Mouse (Mus musculus) limb, embryonic 13.5 days (tissue): ENCODE results near the gene Ddhd1. TPM values are rescaled to one million over a fixed set of nuclear protein-coding genes. Genes with fewer than 3 reads are reported as not detected.
"Not testable (repeated sequence)": the region's sequence is repeated elsewhere in the genome, so short reads cannot be mapped to it uniquely, and the experiment has no call there.

Source experiments
- ATAC-seq: fragments of 200-750 bp; cut with Nextera tagmentation; 2 replicates; pipeline ENCODE4 v1.8.0; 2017; ENCODE audit warnings: low read depth, moderate number of reproducible peaks, moderate TSS enrichment; ENCODE audit not compliant: low FRiP score
- H3K27ac ChIP-seq: fragments of 300-500 bp; sonication (generic); 2 replicates; pipeline ENCODE4 v1.5.1; 2015; ENCODE audit warnings: inconsistent platforms, mild to moderate bottlenecking, moderate library complexity
- H3K27me3 ChIP-seq: fragments of 300-500 bp; sonication (generic); 2 replicates; pipeline ENCODE4 v1.6.1; 2015; ENCODE audit warnings: mild to moderate bottlenecking, inconsistent platforms
- H3K36me3 ChIP-seq: fragments of 300-500 bp; sonication (generic); 2 replicates; pipeline ENCODE4 v1.6.1; 2015; ENCODE audit warnings: inconsistent platforms, mild to moderate bottlenecking, moderate library complexity
- H3K4me1 ChIP-seq: fragments of 300-500 bp; sonication (generic); 2 replicates; pipeline ENCODE4 v1.6.1; 2015; ENCODE audit warnings: inconsistent platforms
- H3K4me2 ChIP-seq: fragments of 300-500 bp; sonication (generic); replicated peaks from 2 replicates; pipeline ENCODE4 v1.6.1; 2015; ENCODE audit warnings: inconsistent platforms, mild to moderate bottlenecking, moderate library complexity
- H3K4me3 ChIP-seq: fragments of 300-500 bp; sonication (generic); 2 replicates; pipeline ENCODE4 v1.5.1; 2015; ENCODE audit warnings: moderate library complexity, mild to moderate bottlenecking, inconsistent platforms
- H3K9ac ChIP-seq: fragments of 300-500 bp; sonication (generic); 2 replicates; pipeline ENCODE4 v1.6.1; 2015; ENCODE audit warnings: mild to moderate bottlenecking, inconsistent platforms
- H3K9me3 ChIP-seq: fragments of 300-500 bp; sonication (generic); 2 replicates; pipeline ENCODE4 v1.6.1; 2016; ENCODE audit warnings: inconsistent platforms
- WGBS: fragments of 180-500 bp; shearing (Covaris S2); methylation state at CpG from one replicate; pipeline ENCODE4 v1.1.7; 2015; 5-methylcytosine and 5-hydroxymethylcytosine counted together
- polyA plus RNA-seq: library from polyadenylated mRNA; unstranded; fragments of >200 nt; fragmentation: Nextera tagmentation; extraction: Ambion mirVana; gene quantifications from 2 replicates; pipeline ENCODE4 v1.2.1, GENCODE M21; 2015

Ddhd1 gene
- polyA plus RNA-seq, 1 experiment from 2014 or later, result 5.9 TPM

DNA sequence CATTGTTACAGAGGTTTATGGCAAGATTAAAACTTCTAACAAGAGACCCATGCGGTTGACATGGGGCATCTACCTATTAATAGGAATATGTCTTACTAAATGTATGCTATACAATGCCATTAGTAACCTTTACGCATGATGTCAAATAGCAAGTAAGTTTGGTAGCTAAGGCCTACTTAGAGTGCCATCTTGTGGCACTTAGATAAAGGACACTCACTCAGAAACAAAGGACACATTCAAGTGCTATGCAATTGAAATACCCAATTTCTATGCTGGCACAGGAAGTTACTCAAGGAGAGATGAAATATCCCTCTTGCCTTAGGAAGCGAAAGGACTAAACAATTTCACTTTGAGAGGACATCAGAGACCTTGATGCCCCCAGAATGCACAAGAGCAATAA is 55.9 kb downstream of the Ddhd1 start:
- H3K9ac ChIP-seq, result no peak overlapping the region
- H3K4me2 ChIP-seq, result no peak overlapping the region
- H3K4me1 ChIP-seq, result 0 out of 2 replicates have a peak, but pooled peaks cover 5% of the 10 kb centered on the region
- WGBS, result 56% methylated on average over 3 of the region's 3 CpGs
- no peak; the same call in 1 of the 2 replicates for ATAC-seq
- H3K27me3 ChIP-seq, result no peaks in the 10 kb centered on the region
- H3K27ac ChIP-seq, result no peak overlapping the region
- H3K36me3 ChIP-seq, result peaks cover 10% of the 10 kb centered on the region; the same call in 1 of the 2 replicates
- H3K4me3 ChIP-seq, result no peak overlapping the region
- no peaks in the 10 kb centered on the region for H3K9me3 ChIP-seq

DNA sequence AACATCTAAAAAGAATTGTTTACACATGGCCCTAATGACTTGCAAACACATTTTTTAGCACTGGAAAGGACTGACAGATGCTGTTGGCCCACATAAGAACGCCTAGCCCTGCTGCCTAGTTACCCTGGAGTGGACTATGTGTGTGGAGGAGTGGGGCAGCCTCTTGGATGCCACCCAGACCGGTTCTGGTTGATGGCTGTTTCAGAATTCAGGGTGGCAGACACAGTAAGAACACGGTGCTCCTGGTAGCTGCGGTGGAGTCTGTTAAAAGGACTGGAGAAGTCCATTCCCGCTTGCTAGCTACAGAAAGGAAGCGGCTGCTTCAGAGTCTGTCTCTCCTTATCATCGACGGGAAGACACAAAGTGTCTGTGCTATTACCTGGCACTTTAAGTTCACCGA is 57.4 kb downstream of the Ddhd1 start:
- H3K27me3 ChIP-seq, result no peaks in the 10 kb centered on the region
- H3K36me3 ChIP-seq, result peaks cover 11% of the 10 kb centered on the region
- no peak overlapping the region for H3K4me3 ChIP-seq
- WGBS, result 86% methylated on average over 9 of the region's 9 CpGs
- 0 out of 2 replicates have a peak, but pooled peaks cover 9% of the 10 kb centered on the region for H3K4me1 ChIP-seq
- ATAC-seq, result no peak
- H3K9me3 ChIP-seq, result no peaks in the 10 kb centered on the region
- H3K9ac ChIP-seq, result no peak overlapping the region
- no peak overlapping the region for H3K27ac ChIP-seq
- no peak overlapping the region for H3K4me2 ChIP-seq

DNA sequence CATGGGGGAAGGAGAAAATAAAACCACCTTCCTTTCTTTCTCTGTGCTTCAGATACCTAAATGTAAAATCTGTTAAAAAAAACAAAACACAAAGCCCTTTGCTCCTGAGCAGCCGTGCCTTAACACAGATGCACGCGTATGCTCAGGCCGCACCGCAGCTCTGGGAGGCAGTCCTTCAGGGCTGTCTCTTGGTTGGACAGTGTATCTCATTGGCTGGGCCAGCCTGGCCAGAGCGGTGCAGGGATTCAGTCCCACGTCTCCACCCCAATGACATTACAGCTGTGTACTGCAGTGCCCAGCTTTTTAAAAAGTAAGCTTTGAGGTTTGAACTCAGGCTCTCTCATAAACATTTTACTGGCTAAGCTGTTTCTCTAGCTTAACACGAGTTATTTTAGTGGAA is 60.1 kb downstream of the Ddhd1 start:
- no peak overlapping the region for H3K9ac ChIP-seq
- 59% methylated on average over 8 of the region's 8 CpGs for WGBS
- no peak for ATAC-seq
- H3K4me1 ChIP-seq, result peaks cover 9% of the 10 kb centered on the region; the same call in 1 of the 2 replicates
- no peak overlapping the region for H3K4me2 ChIP-seq
- no peaks in the 10 kb centered on the region for H3K9me3 ChIP-seq
- peaks cover 21% of the 10 kb centered on the region for H3K36me3 ChIP-seq
- H3K4me3 ChIP-seq, result no peak overlapping the region
- no peaks in the 10 kb centered on the region for H3K27me3 ChIP-seq
- no peak overlapping the region for H3K27ac ChIP-seq

DNA sequence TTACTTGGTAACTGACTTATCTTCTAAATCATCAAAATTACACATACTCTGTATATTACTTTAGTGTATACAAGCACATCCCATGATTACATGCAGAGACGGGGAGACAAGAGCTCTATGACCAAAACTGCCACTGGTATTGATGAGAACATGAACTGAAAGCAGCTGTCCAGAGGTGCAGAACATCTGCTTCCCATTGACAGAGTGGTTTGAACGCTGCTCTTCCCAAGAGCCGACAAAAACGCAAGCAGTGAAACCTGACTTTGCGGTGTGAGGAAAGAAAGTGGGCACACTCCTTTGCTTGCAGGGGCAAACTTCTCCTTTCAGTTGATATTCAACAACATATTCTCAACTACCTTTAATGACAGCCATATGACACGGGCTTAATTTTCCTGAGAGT is 64.7 kb downstream of the Ddhd1 start:
- Histone ChIP-seq H3K4me1 (peaks cover 9% of the 10 kb centered on the region; the same call in 1 of the 2 replicates), H3K27ac (no peak overlapping the region), H3K27me3 (no peaks in the 10 kb centered on the region), H3K36me3 (peaks cover 11% of the 10 kb centered on the region; the same call in 1 of the 2 replicates), H3K4me3 (no peak overlapping the region), H3K9me3 (no peaks in the 10 kb centered on the region), H3K4me2 (no peak overlapping the region), H3K9ac (no peak overlapping the region)
- WGBS, result 46% methylated on average over 6 of the region's 6 CpGs
- no peak for ATAC-seq

DNA sequence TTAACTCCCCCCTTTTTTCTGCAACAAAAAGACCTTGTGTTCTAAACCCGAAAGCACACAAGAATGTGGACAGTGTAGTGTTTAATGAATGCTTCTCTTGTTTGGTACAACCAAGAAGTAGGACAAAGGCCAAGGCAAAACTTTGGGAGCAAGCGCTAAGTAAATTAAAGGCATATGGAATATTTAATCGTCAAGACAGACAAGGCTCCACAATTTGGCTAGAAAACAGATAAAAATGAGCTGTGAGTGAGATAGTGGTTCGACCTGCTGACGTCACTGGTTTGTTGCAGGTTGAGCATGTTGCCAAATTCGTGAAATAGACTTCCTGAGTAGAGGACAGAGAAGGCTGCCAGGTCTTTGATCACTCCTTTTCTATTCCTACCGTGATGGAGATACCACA is 69.5 kb downstream of the Ddhd1 start:
- Histone ChIP-seq H3K4me2 (no peak overlapping the region), H3K36me3 (no peaks in the 10 kb centered on the region), H3K9me3 (no peaks in the 10 kb centered on the region), H3K4me3 (no peak overlapping the region), H3K9ac (no peak overlapping the region), H3K27me3 (no peaks in the 10 kb centered on the region), H3K4me1 (no peaks in the 10 kb centered on the region; the same call in 1 of the 2 replicates), H3K27ac (no peak overlapping the region)
- WGBS, result 68% methylated on average over 7 of the region's 7 CpGs
- no peak for ATAC-seq

DNA sequence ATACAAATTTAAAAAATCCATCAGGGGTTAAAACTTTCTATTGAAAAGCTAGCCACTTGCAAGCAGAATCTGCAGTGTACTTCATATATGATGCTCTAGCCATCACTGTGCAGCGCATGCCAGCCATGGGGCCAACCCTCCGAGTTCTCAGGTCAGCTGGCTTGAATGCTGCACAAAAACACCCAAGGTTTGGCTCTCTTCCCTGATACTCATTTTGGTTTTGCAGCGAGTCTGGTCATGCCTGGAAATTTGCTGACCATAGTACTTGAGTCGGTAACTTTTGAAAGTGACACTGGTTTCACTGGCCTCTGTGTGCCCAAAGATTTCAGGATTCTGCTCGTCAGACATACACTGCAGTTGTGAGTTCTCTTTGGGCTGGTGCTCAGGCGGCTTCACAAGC is 70.4 kb downstream of the Ddhd1 start:
- Histone ChIP-seq H3K9ac (no peak overlapping the region), H3K4me3 (no peak overlapping the region), H3K36me3 (no peaks in the 10 kb centered on the region), H3K27ac (no peak overlapping the region), H3K4me1 (no peaks in the 10 kb centered on the region), H3K9me3 (no peaks in the 10 kb centered on the region), H3K4me2 (no peak overlapping the region), H3K27me3 (no peaks in the 10 kb centered on the region)
- ATAC-seq, result no peak
- 83% methylated on average over 6 of the region's 6 CpGs for WGBS

DNA sequence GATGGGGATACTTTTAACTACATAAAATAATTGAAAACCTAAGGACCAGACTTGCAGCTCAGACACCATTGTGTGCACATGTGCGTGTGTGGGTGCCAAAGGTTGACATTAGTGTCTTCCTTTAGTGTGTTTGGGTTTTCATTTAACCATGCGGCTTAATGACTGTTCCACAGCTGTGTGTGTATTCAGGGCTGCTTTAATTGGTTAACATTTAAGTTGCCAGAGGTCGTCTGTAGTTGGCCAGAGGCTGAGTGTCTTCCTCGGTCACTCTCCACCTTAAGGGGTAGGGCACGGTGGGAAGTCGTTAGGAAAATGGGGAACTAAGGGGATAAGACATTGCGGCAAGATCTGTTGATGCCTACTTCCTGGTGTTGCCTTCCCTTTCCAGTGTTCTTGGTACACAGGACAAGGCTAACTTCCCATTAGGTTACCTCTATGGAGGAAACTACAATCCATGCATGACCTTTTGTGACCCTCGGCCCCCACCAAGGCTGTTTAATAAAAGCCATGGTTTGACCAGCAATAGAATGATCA is 74.4 kb downstream of the Ddhd1 start:
- H3K4me1 ChIP-seq, result no peaks in the 10 kb centered on the region
- no peaks in the 10 kb centered on the region for H3K36me3 ChIP-seq
- H3K4me2 ChIP-seq, result no peak overlapping the region
- H3K4me3 ChIP-seq, result no peak overlapping the region
- H3K27ac ChIP-seq, result no peak overlapping the region
- 64% methylated on average over 8 of the region's 8 CpGs for WGBS
- ATAC-seq, result no peak
- no peaks in the 10 kb centered on the region for H3K27me3 ChIP-seq
- H3K9me3 ChIP-seq, result no peaks in the 10 kb centered on the region
- no peak overlapping the region for H3K9ac ChIP-seq

DNA sequence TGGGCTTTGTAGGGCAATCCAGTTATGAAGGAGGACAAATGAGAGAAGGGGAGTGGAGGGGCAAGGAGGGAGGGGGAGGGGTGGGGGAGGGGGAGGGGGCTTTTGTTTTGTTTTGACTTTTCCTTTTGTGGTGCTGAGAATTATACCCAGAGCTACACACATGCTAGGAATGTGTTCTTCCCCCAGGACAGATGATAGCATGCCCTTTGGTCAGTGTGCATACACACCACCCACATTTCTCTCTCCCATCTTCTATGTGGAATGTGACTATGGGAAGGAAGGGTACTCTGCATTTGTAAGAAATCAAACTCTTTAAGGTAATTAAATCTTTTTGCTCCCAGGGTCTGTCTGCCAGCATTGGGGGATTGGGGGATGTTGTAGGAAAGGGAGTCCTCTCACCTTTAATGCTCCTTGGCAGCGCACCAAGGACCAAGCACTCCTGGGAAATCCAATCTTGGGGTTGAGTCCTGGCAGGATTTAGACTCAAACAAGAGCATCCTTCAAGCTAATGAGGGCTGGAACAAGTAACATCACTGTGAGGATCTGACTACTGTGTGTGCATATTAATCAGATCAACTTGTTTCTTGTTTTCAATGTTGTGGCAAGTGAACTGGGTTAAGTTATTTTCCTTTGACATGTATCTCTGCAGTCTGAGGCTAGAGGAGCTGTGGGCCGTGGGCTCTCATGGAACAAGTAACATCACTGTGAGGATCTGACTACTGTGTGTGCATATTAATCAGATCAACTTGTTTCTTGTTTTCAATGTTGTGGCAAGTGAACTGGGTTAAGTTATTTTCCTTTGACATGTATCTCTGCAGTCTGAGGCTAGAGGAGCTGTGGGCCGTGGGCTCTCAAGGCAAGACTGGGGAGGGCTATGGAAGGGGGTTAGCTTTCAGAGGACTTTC is 76.8 kb downstream of the Ddhd1 start:
- H3K9ac ChIP-seq, H3K4me2 ChIP-seq: not testable (repeated sequence)
- 83% methylated on average over 3 of the region's 3 CpGs for WGBS

DNA sequence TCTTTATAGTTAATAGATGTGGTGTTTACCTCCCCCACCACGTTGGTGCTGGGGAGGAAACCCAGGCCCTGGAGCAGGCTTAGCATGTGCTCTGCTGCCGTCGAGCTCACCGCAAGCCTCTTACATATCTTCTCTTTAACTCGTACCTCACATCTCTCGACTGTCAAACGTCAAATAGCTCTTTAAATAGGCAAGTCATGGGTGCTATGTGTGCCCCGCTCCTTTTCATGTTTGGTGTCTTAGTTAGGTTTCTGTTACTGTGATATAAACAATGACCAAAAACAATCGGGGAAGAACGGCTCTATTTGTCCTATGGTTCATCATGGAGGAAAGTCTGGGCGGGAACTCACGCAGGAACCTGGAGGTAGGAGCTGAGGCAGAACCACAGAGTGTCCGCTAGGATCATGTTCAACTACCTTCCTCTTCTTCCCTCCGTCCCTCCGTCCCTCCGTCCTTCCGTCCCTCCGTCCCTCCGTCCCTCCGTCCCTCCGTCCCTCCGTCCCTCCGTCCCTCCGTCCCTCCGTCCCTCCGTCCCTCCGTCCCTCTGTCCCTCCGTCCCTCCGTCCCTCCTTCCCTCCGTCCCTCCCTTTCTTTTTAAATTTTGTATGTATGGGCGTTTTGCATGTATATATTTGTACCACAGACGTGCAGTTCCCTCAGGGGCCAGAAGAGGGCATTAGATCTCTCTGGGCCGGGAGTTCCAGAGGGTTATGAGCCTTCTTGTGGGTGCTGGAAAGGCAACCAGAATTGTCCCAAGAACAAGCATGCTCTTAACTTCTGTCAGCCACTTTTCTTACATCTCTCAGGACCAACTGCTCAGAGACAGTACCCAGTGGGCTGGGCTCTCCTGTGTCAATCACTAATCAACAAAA is 91.6 kb downstream of the Ddhd1 start:
- H3K36me3 ChIP-seq, result no peaks in the 10 kb centered on the region
- H3K4me2 ChIP-seq, result peak overlapping the region; percentile 58
- no peaks in the 10 kb centered on the region for H3K9me3 ChIP-seq
- WGBS, result 20% methylated on average over 28 of the region's 33 CpGs
- H3K4me1 ChIP-seq, result peaks cover 29% of the 10 kb centered on the region
- no peaks in the 10 kb centered on the region for H3K27me3 ChIP-seq
- ATAC-seq, result no peak; the same call in 1 of the 2 replicates
- peak overlapping the region; percentile 30 for H3K4me3 ChIP-seq
- H3K27ac ChIP-seq, result peak overlapping the region; percentile 95
- peak overlapping the region; percentile 2 for H3K9ac ChIP-seq

More for the DNA sequence above, 76.8 kb downstream of the Ddhd1 start:
- H3K36me3 ChIP-seq, ATAC-seq, H3K9me3 ChIP-seq, H3K27me3 ChIP-seq, H3K4me1 ChIP-seq, H3K4me3 ChIP-seq, H3K27ac ChIP-seq: not testable (repeated sequence)

DNA sequence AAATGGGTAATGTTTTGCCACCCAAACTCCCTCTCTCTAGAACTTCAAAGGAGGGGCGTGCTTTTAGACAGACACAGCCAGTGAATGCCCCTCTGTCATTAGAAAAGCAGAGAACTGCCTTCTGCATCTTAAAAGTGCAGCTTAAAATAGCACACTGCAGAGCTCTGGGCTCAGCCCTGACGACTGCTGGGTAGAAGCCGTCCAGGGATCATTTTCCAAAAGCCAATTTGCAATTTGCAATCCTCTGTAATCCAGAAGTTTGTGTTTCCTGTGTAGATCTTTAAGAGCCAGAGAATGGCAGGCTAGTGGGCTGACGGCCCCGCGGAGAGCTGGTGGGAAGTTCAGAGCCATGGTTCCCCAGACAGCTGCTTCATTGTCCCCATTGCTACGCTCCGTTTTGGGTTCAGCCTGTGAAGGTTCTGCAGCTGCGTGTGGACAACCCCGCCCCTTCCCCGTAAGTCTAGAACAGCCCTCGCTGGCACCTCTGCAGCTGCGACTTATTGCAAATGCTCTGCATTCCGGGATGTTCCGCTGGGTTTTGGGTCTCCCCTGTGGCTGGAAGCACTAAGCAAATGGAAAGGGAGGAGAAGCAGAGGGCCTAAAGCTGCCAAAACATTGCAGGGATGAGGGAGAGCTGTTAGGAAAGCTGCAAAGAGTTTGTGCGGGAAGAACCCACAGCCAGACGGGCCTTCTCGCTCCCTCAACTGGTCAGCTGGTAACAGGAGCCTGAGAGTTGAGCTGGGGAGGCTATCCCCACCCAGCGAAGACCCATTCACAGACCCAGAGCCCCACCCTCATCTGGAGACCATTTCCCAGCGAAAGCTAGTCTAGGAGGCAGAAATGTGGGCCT is 92.5 kb downstream of the Ddhd1 start:
- no peaks in the 10 kb centered on the region for H3K36me3 ChIP-seq
- peak overlapping the region; percentile 30 for H3K4me3 ChIP-seq
- peak overlapping the region; percentile 95 for H3K27ac ChIP-seq
- peaks cover 29% of the 10 kb centered on the region for H3K4me1 ChIP-seq
- no peaks in the 10 kb centered on the region for H3K27me3 ChIP-seq
- 4% methylated on average over 20 of the region's 20 CpGs for WGBS
- peak; percentile 86 for ATAC-seq
- H3K4me2 ChIP-seq, result peak overlapping the region; percentile 58
- H3K9me3 ChIP-seq, result no peaks in the 10 kb centered on the region
- H3K9ac ChIP-seq, result no peak overlapping the region; the same call in 1 of the 2 replicates

DNA sequence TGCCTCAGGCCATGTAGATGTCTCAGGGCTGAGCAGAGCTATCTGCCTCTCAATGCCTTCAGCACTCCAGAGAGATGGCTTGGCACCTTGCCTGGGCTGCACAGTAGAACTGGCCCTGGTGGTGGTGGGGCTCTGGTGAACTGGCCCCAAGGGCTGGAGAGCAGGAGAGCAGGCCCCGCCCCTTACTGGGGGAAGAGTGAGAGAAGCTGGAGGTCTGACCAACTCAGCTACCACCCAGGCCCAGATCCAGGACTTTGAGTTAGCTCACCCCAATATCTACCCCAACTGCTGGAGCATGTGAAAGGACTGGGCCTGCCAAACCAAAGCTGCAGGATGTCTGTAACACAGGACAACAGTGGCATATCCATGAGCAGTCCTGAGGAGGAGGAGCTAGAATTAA is 94.4 kb downstream of the Ddhd1 start:
- H3K27me3 ChIP-seq, result no peaks in the 10 kb centered on the region
- no peak overlapping the region for H3K4me3 ChIP-seq
- 86% methylated on average over 1 of the region's 1 CpGs for WGBS
- no peaks in the 10 kb centered on the region for H3K9me3 ChIP-seq
- peak; percentile 20; the same call in 1 of the 2 replicates for ATAC-seq
- H3K9ac ChIP-seq, result no peak overlapping the region
- H3K27ac ChIP-seq, result 0 out of 2 replicates have a peak overlapping the region, but pooled peaks have one; percentile 48
- H3K36me3 ChIP-seq, result no peaks in the 10 kb centered on the region
- H3K4me1 ChIP-seq, result peaks cover 29% of the 10 kb centered on the region
- H3K4me2 ChIP-seq, result no peak overlapping the region
